Mouse (Mus musculus) urinary bladder, postnatal 36 days (tissue): ENCODE measurements around the gene Cd209f.
"Not testable (repeated sequence)": the region's sequence is repeated elsewhere in the genome, so short reads cannot be mapped to it uniquely, and the experiment has no call there.

ENCODE experiments used
- DNase-seq, 2 experiments: peaks; one replicate each; pipeline ENCODE4 v3.0.0; 2022; ENCODE audit warnings: low spot score in 2 of 2, mixed read lengths in 1 of 2

Cd209f gene

GRCm38 (mm10) chr8:4105735-4106134, at the start of gene Cd209f:
Gene Cd209f (minus strand): TSS chr8:4105835.
- not testable (repeated sequence) for DNase-seq

- DNase-seq: no peak
Observed at GRCm38 (mm10) chr8:4154878-4155277, 49.2 kb upstream of the Cd209f start.

- DNase-seq: no peak
Observed at GRCm38 (mm10) chr8:4147272-4147671, 41.6 kb upstream of the Cd209f start.

GRCm38 (mm10) chr8:4141721-4142120, 36.1 kb upstream of the Cd209f start:
- DNase-seq: no peak

- peak; percentile 67 for DNase-seq
Observed at GRCm38 (mm10) chr8:4139660-4140646, 34.3 kb upstream of the Cd209f start.

- DNase-seq: no peak
Observed at GRCm38 (mm10) chr8:4133798-4134197, 28.2 kb upstream of the Cd209f start, which contains the start of gene Cd209g. Gene Cd209g (plus strand): TSS chr8:4134098.

GRCm38 (mm10) chr8:4088514-4088913, 17.1 kb downstream of the Cd209f start:
- not testable (repeated sequence) for DNase-seq

GRCm38 (mm10) chr8:4087180-4087722, 18.4 kb downstream of the Cd209f start:
- DNase-seq: not testable (repeated sequence)
